Mouse (Mus musculus) forebrain, embryonic 14.5 days (tissue): ENCODE results near the gene Kctd10. TPM values are rescaled to one million over a fixed set of nuclear protein-coding genes. Genes with fewer than 3 reads are reported as not detected.

ENCODE experiments used
- ATAC-seq: fragments of 200-750 bp; cut with Nextera tagmentation; 2 replicates; pipeline ENCODE4 v1.8.0; 2017; ENCODE audit warnings: mild to moderate bottlenecking, moderate library complexity
- DNase-seq: peaks from one replicate; pipeline ENCODE4 v3.0.0-alpha.2; 2015; ENCODE audit warnings: low spot score
- H3K27ac ChIP-seq: fragments of 300-500 bp; sonication (generic); 2 replicates; pipeline ENCODE4 v1.5.1; 2014; ENCODE audit warnings: low read depth, mild to moderate bottlenecking, control low read depth, low read length, moderate library complexity
- H3K27me3 ChIP-seq: fragments of 300-500 bp; sonication (generic); replicated peaks from 2 replicates; pipeline ENCODE4 v1.6.1; 2014; ENCODE audit warnings: low read length, control low read depth, mixed read lengths; ENCODE audit not compliant: control insufficient read depth, insufficient read depth
- H3K36me3 ChIP-seq: fragments of 300-500 bp; sonication (generic); 2 replicates; pipeline ENCODE4 v1.6.1; 2014; ENCODE audit warnings: low read length, control low read depth; ENCODE audit not compliant: control insufficient read depth, insufficient read depth
- H3K4me1 ChIP-seq: fragments of 300-500 bp; sonication (generic); 2 replicates; pipeline ENCODE4 v1.6.1; 2014; ENCODE audit warnings: antibody characterized with exemption, low read length, control low read depth; ENCODE audit not compliant: control insufficient read depth, insufficient read depth
- H3K4me2 ChIP-seq: fragments of 300-500 bp; sonication (generic); 2 replicates; pipeline ENCODE4 v1.6.1; 2014; ENCODE audit warnings: mild to moderate bottlenecking, control low read depth, low read length
- H3K4me3 ChIP-seq: fragments of 300-500 bp; sonication (generic); 2 replicates; pipeline ENCODE4 v1.5.1; 2014; ENCODE audit warnings: low read depth, low read length, control low read depth
- H3K9ac ChIP-seq: fragments of 300-500 bp; sonication (generic); 2 replicates; pipeline ENCODE4 v1.6.1; 2014; ENCODE audit warnings: mild to moderate bottlenecking, low read length, control low read depth, moderate library complexity
- H3K9me3 ChIP-seq: fragments of 300-500 bp; sonication (generic); replicated peaks from 2 replicates; pipeline ENCODE4 v1.6.1; 2016; ENCODE audit warnings: low read length, control low read depth, mixed read lengths; ENCODE audit not compliant: control insufficient read depth
- WGBS: fragments of 180-500 bp; shearing (Covaris S2); extraction: QIAGEN DNeasy Blood & Tissue Kit; methylation state at CpG from one replicate; pipeline ENCODE4 v1.1.7; 2014; 5-methylcytosine and 5-hydroxymethylcytosine counted together
- polyA plus RNA-seq: library from polyadenylated mRNA; unstranded; fragments of >200 nt; fragmentation: Nextera tagmentation; extraction: Ambion mirVana; gene quantifications from 2 replicates; pipeline ENCODE4 v1.2.1, GENCODE M21; 2014

Gene Kctd10
- polyA plus RNA-seq, 1 experiment from 2014 or later = 88.4 TPM

- Histone ChIP-seq H3K27ac (no peak overlapping the region), H3K4me1 (no peaks in the 10 kb centered on the region), H3K9me3 (no peaks in the 10 kb centered on the region), H3K4me3 (no peak overlapping the region), H3K4me2 (no peak overlapping the region), H3K36me3 (peaks cover 91% of the 10 kb centered on the region), H3K9ac (no peak overlapping the region), H3K27me3 (no peaks in the 10 kb centered on the region)
- WGBS = 89% methylated on average over 9 of the region's 9 CpGs
- no peak for ATAC-seq
- DNase-seq = no peak
These were observed 12.9 kb upstream of the Kctd10 start for GRCm38 (mm10) chr5:114393169-114393568.

- Histone ChIP-seq H3K4me1 (peaks cover 15% of the 10 kb centered on the region), H3K27me3 (no peaks in the 10 kb centered on the region), H3K4me2 (no peak overlapping the region), H3K9me3 (no peaks in the 10 kb centered on the region), H3K9ac (no peak overlapping the region), H3K36me3 (peaks cover 50% of the 10 kb centered on the region), H3K4me3 (no peak overlapping the region), H3K27ac (no peak overlapping the region)
- 91% methylated on average over 8 of the region's 8 CpGs for WGBS
- ATAC-seq = no peak
- no peak for DNase-seq
These were observed 4.1 kb upstream of the Kctd10 start for GRCm38 (mm10) chr5:114384448-114384847.

DNA sequence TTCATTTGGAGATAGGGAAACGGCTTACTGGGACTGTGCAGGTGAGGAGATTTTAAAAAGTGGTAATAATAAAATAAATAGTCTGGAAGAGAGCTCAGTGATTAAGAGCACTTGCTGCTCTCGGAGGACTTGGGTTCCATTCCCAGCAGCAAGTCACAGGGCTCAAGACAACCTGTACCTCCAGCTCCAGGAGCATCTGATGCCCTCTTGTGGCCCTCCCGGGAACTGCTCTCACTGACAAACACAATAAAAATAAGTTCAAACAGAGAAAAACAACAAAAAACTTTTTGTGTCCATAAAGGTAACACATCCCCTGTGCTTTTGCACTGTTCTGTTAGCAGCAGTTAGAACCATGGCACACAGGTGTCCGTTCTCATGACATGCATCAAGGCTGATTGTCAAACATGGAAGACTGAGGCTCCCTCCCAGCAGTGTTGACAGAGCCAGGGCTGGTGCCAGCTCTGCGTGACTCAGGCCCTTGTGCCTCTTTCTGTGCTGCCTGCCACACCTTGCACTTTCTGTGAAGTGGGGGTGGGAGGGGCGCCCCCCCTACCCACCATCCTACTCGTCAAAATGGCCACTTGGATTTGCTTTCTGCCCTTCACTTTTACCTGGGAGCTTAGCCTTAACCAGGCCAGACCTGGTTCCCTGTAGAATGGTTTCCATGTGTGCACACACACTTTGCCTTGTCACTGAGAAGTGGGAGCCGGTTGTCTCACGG lies 3.0 kb upstream of the Kctd10 start:
- Histone ChIP-seq H3K4me2 (no peak overlapping the region), H3K4me1 (peaks cover 25% of the 10 kb centered on the region), H3K9me3 (no peaks in the 10 kb centered on the region), H3K4me3 (no peak overlapping the region), H3K27ac (no peak overlapping the region), H3K9ac (no peak overlapping the region), H3K27me3 (no peaks in the 10 kb centered on the region), H3K36me3 (peaks cover 39% of the 10 kb centered on the region)
- WGBS = 82% methylated on average over 9 of the region's 9 CpGs
- DNase-seq (peak; percentile 33), ATAC-seq (no peak)

GRCm38 (mm10) chr5:114381013-114381351 lies 674 bp upstream of the Kctd10 start:
- Histone ChIP-seq H3K27ac (peak overlapping the region; percentile 77), H3K9me3 (no peaks in the 10 kb centered on the region), H3K9ac (peak overlapping the region; percentile 95), H3K4me1 (peaks cover 25% of the 10 kb centered on the region), H3K36me3 (peaks cover 15% of the 10 kb centered on the region), H3K4me3 (peak overlapping the region; percentile 96), H3K4me2 (peak overlapping the region; percentile 93), H3K27me3 (no peaks in the 10 kb centered on the region)
- ATAC-seq (peak; percentile 27), DNase-seq (no peak)
- WGBS = under 1% methylated on average over 17 of the region's 18 CpGs

GRCm38 (mm10) chr5:114379763-114380162 lies 545 bp downstream of the Kctd10 start:
- H3K9me3 ChIP-seq = no peaks in the 10 kb centered on the region
- WGBS = 2% methylated on average over 20 of the region's 20 CpGs
- ATAC-seq = peak; percentile 47
- peak overlapping the region; percentile 95 for H3K9ac ChIP-seq
- H3K36me3 ChIP-seq = peaks cover 13% of the 10 kb centered on the region; the same call in 1 of the 2 replicates
- H3K4me2 ChIP-seq = peak overlapping the region; percentile 93
- H3K27ac ChIP-seq = peak overlapping the region; percentile 77
- peaks cover 25% of the 10 kb centered on the region for H3K4me1 ChIP-seq
- DNase-seq = no peak
- H3K4me3 ChIP-seq = peak overlapping the region; percentile 96
- no peaks in the 10 kb centered on the region for H3K27me3 ChIP-seq

- DNase-seq (no peak), ATAC-seq (no peak)
- Histone ChIP-seq H3K27ac (no peak overlapping the region), H3K36me3 (peaks cover 18% of the 10 kb centered on the region), H3K4me1 (peaks cover 25% of the 10 kb centered on the region), H3K9me3 (no peaks in the 10 kb centered on the region), H3K4me3 (peak overlapping the region; percentile 96), H3K9ac (peak overlapping the region; percentile 95), H3K4me2 (peak overlapping the region; percentile 93), H3K27me3 (no peaks in the 10 kb centered on the region)
- 28% methylated on average over 6 of the region's 6 CpGs for whole genome bisulfite sequencing
These were observed 1.4 kb downstream of the Kctd10 start for GRCm38 (mm10) chr5:114378936-114379335.

GRCm38 (mm10) chr5:114378177-114378920 lies 2.0 kb downstream of the Kctd10 start:
- Histone ChIP-seq H3K27me3 (no peaks in the 10 kb centered on the region), H3K9me3 (no peaks in the 10 kb centered on the region), H3K36me3 (peaks cover 23% of the 10 kb centered on the region), H3K4me2 (peak overlapping the region; percentile 93), H3K9ac (peak overlapping the region; percentile 30; the same call in 1 of the 2 replicates), H3K4me1 (peaks cover 25% of the 10 kb centered on the region), H3K4me3 (peak overlapping the region; percentile 96; the same call in 1 of the 2 replicates), H3K27ac (no peak overlapping the region)
- ATAC-seq = no peak
- 81% methylated on average over 10 of the region's 10 CpGs for WGBS
- no peak for DNase-seq

DNA sequence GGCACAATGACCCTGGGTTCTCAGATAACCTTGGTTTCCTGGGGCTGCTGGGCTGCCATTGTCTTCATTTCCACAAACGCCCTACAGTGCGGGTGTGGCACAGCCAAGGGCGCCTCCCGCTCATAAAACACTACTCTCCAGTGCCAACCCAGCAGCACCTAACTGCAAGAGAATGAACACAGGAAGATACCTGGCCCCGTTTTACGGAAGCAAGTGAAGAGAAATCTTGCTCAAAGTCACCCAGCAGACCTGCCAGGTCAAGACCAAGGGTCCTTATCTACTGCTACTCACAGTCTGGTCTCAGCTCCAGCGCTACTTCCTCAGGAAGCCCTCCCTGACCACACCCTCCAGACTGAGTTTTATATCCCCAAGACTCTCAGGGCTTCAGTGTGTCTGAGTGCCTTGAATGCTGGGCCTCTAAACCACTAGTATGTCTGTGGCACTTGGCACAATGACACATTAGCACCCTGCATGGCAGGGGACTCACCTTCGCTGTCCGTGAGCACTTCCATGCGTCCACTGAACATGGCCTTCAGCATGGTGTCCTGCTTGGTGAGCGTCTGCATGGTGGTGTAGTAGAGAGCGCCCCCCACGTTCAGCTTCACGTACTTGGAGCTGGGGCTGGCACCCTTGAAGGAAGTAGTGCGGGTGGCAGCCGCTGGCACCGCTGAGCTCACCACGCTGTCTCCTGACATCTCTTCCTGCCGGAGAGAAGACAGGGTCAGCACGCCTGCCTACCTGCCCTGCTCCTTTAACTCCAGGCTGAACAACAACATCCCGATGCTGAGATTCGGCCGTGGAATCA lies 5.7 kb downstream of the Kctd10 start:
- Histone ChIP-seq H3K4me3 (no peak overlapping the region), H3K4me1 (peaks cover 10% of the 10 kb centered on the region), H3K27ac (no peak overlapping the region), H3K9ac (no peak overlapping the region), H3K36me3 (peaks cover 59% of the 10 kb centered on the region), H3K4me2 (no peak overlapping the region), H3K27me3 (no peaks in the 10 kb centered on the region), H3K9me3 (no peaks in the 10 kb centered on the region)
- DNase-seq (no peak), ATAC-seq (no peak)
- WGBS = 93% methylated on average over 23 of the region's 23 CpGs
